Mouse (Mus musculus) liver, postnatal 0 days (tissue): ENCODE results near the gene Il27. TPM values are rescaled to one million over a fixed set of nuclear protein-coding genes. Genes with fewer than 3 reads are reported as not detected.
A peak's percentile ranks its signal among the peaks of the same experiment; 100 is the strongest.

Experiments used
- ATAC-seq: fragments of 200-750 bp; cut with Nextera tagmentation; 2 replicates; pipeline ENCODE4 v1.8.0; 2017; ENCODE audit warnings: mild to moderate bottlenecking, moderate library complexity
- DNase-seq: peaks from one replicate; pipeline ENCODE4 v3.0.0-alpha.2; 2016
- H3K27ac ChIP-seq: fragments of 300-500 bp; sonication (generic); 2 replicates; pipeline ENCODE4 v1.5.1; 2014; ENCODE audit warnings: antibody characterized with exemption, moderate library complexity, mild to moderate bottlenecking, low read depth
- H3K27me3 ChIP-seq: fragments of 300-500 bp; sonication (generic); 2 replicates; pipeline ENCODE4 v1.6.1; 2014; ENCODE audit warnings: low read length, control low read depth, mixed read lengths; ENCODE audit not compliant: insufficient read depth
- H3K36me3 ChIP-seq: fragments of 300-500 bp; sonication (generic); replicated peaks from 2 replicates; pipeline ENCODE4 v1.6.1; 2014; ENCODE audit warnings: mild to moderate bottlenecking, control low read depth, low read length, moderate library complexity, mixed read lengths; ENCODE audit not compliant: insufficient read depth
- H3K4me1 ChIP-seq: fragments of 300-500 bp; sonication (generic); 2 replicates; pipeline ENCODE4 v1.6.1; 2014; ENCODE audit warnings: antibody characterized with exemption, mild to moderate bottlenecking, control low read depth; ENCODE audit not compliant: insufficient read depth
- H3K4me2 ChIP-seq: fragments of 300-500 bp; sonication (generic); 2 replicates; pipeline ENCODE4 v1.6.1; 2014; ENCODE audit warnings: low read depth, mild to moderate bottlenecking, low read length, moderate library complexity, mixed read lengths
- H3K4me3 ChIP-seq: fragments of 300-500 bp; sonication (generic); 2 replicates; pipeline ENCODE4 v1.5.1; 2014; ENCODE audit warnings: low read depth, low read length
- H3K9ac ChIP-seq: fragments of 300-500 bp; sonication (generic); replicated peaks from 2 replicates; pipeline ENCODE4 v1.6.1; 2014; ENCODE audit warnings: mild to moderate bottlenecking, moderate library complexity
- H3K9me3 ChIP-seq: fragments of 300-500 bp; sonication (generic); 2 replicates; pipeline ENCODE4 v1.6.1; 2016; ENCODE audit warnings: mild to moderate bottlenecking, control low read depth, low read length, mixed read lengths
- CTCF ChIP-seq: sonication (generic); IDR thresholded peaks from 2 replicates; pipeline ENCODE4 v1.5.1; 2016; ENCODE audit warnings: antibody characterized with exemption, low read depth
- EP300 ChIP-seq: IDR thresholded peaks from 2 replicates; pipeline ENCODE4 v1.6.1; 2016; ENCODE audit warnings: antibody characterized with exemption, low read depth, mild to moderate bottlenecking
- WGBS: fragments of 180-500 bp; shearing (Covaris S2); extraction: QIAGEN DNeasy Blood & Tissue Kit; methylation state at CpG from one replicate; pipeline ENCODE4 v1.1.7; 2014; ENCODE audit not compliant: insufficient replicate concordance; 5-methylcytosine and 5-hydroxymethylcytosine counted together
- polyA plus RNA-seq: library from polyadenylated mRNA; unstranded; fragments of >200 nt; fragmentation: Nextera tagmentation; extraction: Ambion mirVana; gene quantifications from 2 replicates; pipeline ENCODE4 v1.2.1, GENCODE M21; 2015

The Il27 gene
- polyA plus RNA-seq, 1 experiment from 2014 or later, result 0.18 TPM

GRCm38 (mm10) chr7:126583251-126583709 is 11.5 kb downstream of the Il27 start:
- ATAC-seq (peak; percentile 81), DNase-seq (peak; percentile 87)
- Histone ChIP-seq H3K4me1 (peaks cover 15% of the 10 kb centered on the region), H3K27me3 (no peaks in the 10 kb centered on the region), H3K27ac (peak overlapping the region; percentile 68), H3K4me3 (peak overlapping the region; percentile 47), H3K36me3 (peaks cover 10% of the 10 kb centered on the region), H3K4me2 (peak overlapping the region; percentile 84), H3K9ac (peak overlapping the region; percentile 49), H3K9me3 (no peaks in the 10 kb centered on the region)
- no peak for TF ChIP-seq CTCF
- TF ChIP-seq EP300, result peak; percentile 68; the same call in 1 of the 2 replicates
- WGBS, result under 1% methylated on average over 22 of the region's 22 CpGs

DNA sequence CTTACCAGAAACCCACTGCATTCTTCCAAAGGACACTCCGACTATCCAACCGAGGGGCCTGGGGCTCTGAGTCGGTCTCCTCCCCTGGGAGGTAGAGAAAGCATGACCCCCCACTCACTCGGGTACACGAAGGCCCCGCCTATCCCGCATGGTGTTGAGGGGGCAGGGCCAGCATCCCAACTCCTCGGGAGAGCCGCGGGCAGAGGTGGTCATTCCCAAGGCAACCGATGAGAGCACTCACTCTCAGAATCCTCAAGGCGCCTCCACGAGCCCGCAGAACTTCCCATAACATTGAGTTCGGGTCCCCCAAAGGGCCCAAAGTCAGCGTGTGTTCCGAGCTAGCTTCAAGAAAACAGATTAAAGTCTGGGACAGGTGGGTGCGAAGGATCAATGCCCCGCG is 12.0 kb downstream of the Il27 start:
- H3K27me3 ChIP-seq, result no peaks in the 10 kb centered on the region
- peak overlapping the region; percentile 84 for H3K4me2 ChIP-seq
- 6% methylated on average over 20 of the region's 20 CpGs for WGBS
- H3K36me3 ChIP-seq, result peaks cover 10% of the 10 kb centered on the region
- no peaks in the 10 kb centered on the region for H3K9me3 ChIP-seq
- ATAC-seq (peak; percentile 31), DNase-seq (peak; percentile 34)
- H3K4me3 ChIP-seq, result peak overlapping the region; percentile 47
- peak overlapping the region; percentile 49 for H3K9ac ChIP-seq
- peaks cover 15% of the 10 kb centered on the region for H3K4me1 ChIP-seq
- H3K27ac ChIP-seq, result peak overlapping the region; percentile 68
- no peak for TF ChIP-seq CTCF
- TF ChIP-seq EP300, result no peak

DNA sequence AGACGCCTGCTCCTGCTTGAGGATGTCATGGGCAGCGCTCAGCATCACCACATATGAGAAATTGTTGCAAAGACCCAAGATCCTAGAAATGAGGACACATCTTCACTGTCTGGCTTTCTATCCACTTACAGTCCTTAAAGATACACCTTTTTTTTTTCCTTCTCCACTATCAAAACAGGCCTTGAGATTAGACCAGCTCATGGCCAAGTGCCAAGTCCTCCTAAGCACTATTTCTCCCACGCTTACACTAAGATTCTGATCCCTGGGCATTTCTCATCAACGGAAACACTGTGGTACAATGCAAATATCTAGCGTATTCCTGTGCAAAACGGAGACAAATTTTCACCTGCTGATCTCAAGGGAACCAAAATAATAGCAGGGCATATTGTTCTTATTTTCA is 13.1 kb downstream of the Il27 start:
- DNase-seq, result no peak
- H3K9me3 ChIP-seq, result no peaks in the 10 kb centered on the region
- no peak overlapping the region for H3K4me3 ChIP-seq
- no peaks in the 10 kb centered on the region for H3K27me3 ChIP-seq
- WGBS, result 77% methylated on average over 6 of the region's 6 CpGs
- TF ChIP-seq CTCF (no peak), EP300 (no peak)
- ATAC-seq, result no peak
- H3K9ac ChIP-seq, result 0 out of 2 replicates have a peak overlapping the region, but pooled peaks have one; percentile 16
- H3K27ac ChIP-seq, result no peak overlapping the region
- no peak overlapping the region for H3K4me2 ChIP-seq
- H3K4me1 ChIP-seq, result peaks cover 14% of the 10 kb centered on the region
- H3K36me3 ChIP-seq, result peaks cover 10% of the 10 kb centered on the region

- Histone ChIP-seq H3K4me1 (peaks cover 13% of the 10 kb centered on the region), H3K36me3 (peaks cover 16% of the 10 kb centered on the region), H3K9me3 (no peaks in the 10 kb centered on the region), H3K4me2 (no peak overlapping the region), H3K27ac (no peak overlapping the region), H3K27me3 (no peaks in the 10 kb centered on the region), H3K9ac (no peak overlapping the region), H3K4me3 (no peak overlapping the region)
- 72% methylated on average over 8 of the region's 8 CpGs for WGBS
- ATAC-seq (no peak), DNase-seq (peak; percentile 58)
- TF ChIP-seq CTCF, result peak; percentile 72
- no peak for TF ChIP-seq EP300
Observed at GRCm38 (mm10) chr7:126579172-126579571, 15.6 kb downstream of the Il27 start.

DNA sequence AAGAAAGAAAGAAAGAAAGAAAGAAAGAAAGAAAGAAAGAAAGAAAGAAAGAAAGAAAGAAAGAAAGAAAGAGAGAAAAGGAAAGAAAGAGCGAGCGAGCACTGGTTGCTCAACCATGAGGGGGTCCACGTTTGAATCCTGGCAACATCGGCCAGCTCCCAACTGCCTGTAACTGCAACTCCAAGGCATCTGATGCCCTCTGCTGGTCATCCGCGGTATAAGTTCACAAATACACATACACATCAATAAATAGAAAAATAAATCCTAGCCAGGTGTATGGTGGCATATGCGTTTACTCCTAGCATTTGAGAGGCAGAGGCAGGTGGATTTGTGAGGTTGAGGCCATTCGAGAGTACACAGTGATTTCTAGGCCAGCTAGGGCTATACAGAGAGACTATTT is 17.8 kb downstream of the Il27 start:
- no peak overlapping the region for H3K9ac ChIP-seq
- no peaks in the 10 kb centered on the region for H3K27me3 ChIP-seq
- peaks cover 2% of the 10 kb centered on the region; the same call in 1 of the 2 replicates for H3K4me1 ChIP-seq
- DNase-seq, result peak; percentile 80
- H3K9me3 ChIP-seq, result no peaks in the 10 kb centered on the region
- no peak overlapping the region for H3K4me3 ChIP-seq
- WGBS, result 45% methylated on average over 8 of the region's 8 CpGs
- H3K4me2 ChIP-seq, result no peak overlapping the region
- peaks cover 22% of the 10 kb centered on the region for H3K36me3 ChIP-seq
- TF ChIP-seq CTCF (peak; percentile 79), EP300 (no peak)
- no peak overlapping the region for H3K27ac ChIP-seq
- no peak for ATAC-seq

DNA sequence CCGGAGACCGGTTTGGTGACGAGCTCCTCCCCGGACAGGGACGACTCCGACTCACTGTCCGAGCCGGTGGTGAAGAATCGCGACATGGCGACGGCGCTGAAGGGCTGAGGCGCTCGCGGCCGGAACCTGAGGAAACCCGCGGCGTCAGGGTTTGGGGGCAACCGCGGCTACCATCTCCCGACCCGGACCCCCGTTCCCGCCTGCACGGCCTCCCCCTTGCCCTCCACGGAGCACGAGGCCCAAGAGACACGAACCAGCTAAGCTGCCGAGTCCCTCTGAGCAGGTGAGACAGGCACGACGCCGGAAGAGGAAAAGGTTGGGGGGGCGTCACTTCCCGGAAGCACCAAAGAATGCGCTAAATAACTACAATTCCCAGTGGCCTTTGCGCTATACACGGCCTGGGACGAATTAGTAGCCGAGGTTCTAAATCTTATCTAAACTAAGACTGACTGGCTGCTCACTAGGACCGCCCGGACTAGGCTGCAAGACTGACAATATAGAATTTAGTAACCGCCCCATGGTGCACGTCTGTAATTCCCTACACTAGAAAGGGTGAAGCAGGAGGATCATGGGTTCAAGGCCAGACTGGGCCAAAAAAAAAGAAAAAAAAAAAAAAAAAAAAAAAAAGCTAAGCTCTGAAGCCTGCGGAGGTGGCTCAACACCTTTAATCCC is 28.5 kb downstream of the Il27 start, which contains the start of gene Eif3c:
Eif3c (minus strand) TSS at position 318 of the 672 bp plus-strand sequence.
- no peak for TF ChIP-seq CTCF
- TF ChIP-seq EP300, result no peak; the same call in 1 of the 2 replicates
- peak; percentile 89 for DNase-seq
- Histone ChIP-seq H3K27me3 (no peaks in the 10 kb centered on the region), H3K9me3 (no peaks in the 10 kb centered on the region), H3K4me2 (peak within 1 kb of the TSS; percentile 79), H3K4me3 (peak within 1 kb of the TSS; percentile 100), H3K36me3 (peaks cover 33% of the 10 kb centered on the region), H3K9ac (peak within 1 kb of the TSS; percentile 95), H3K4me1 (0 out of 2 replicates have a peak, but pooled peaks cover 3% of the 10 kb centered on the region), H3K27ac (peak within 1 kb of the TSS; percentile 95)
- peak; percentile 94 for ATAC-seq
- under 1% methylated on average over 44 of the region's 46 CpGs for WGBS
